Mouse (Mus musculus) CH12.LX (cell line): ENCODE results near the gene Fgfr2.

Experiments used
- CTCF ChIP-seq, 2 experiments: IDR thresholded peaks in 1 of 2; conservative IDR thresholded peaks in 1 of 2; 2 replicates each; pipeline ENCODE4 v1.5.1; 2011 to 2012; ENCODE audit warnings: low read depth in 2 of 2, low read length in 2 of 2, improper control_type of control experiment in 1 of 2, inconsistent platforms in 1 of 2, mild to moderate bottlenecking in 1 of 2, moderate library complexity in 1 of 2
- EP300 ChIP-seq: IDR thresholded peaks from 2 replicates; pipeline ENCODE4 v1.6.1; 2011; ENCODE audit warnings: low read length, improper control_type of control experiment
- ETS1 ChIP-seq: conservative IDR thresholded peaks from 2 replicates; pipeline ENCODE4 v1.6.1; 2012; ENCODE audit warnings: low read depth, mild to moderate bottlenecking, inconsistent platforms, low read length, improper control_type of control experiment, moderate library complexity
- KAT2A ChIP-seq: IDR thresholded peaks from 2 replicates; pipeline ENCODE4 v1.6.1; 2012; ENCODE audit warnings: low read length, improper control_type of control experiment, inconsistent platforms; ENCODE audit not compliant: insufficient replicate concordance
- MAZ ChIP-seq: IDR thresholded peaks from 2 replicates; pipeline ENCODE4 v1.6.1; 2012; ENCODE audit warnings: low read depth, mild to moderate bottlenecking, inconsistent platforms, low read length, improper control_type of control experiment, moderate library complexity
- MEF2A ChIP-seq: IDR thresholded peaks from 2 replicates; pipeline ENCODE4 v1.6.1; 2014; ENCODE audit warnings: low read depth, mild to moderate bottlenecking, inconsistent platforms, low read length, improper control_type of control experiment, borderline replicate concordance
- POLR2A ChIP-seq: IDR thresholded peaks from 2 replicates; pipeline ENCODE4 v1.6.1; 2011; ENCODE audit warnings: low read depth, mild to moderate bottlenecking, improper control_type of control experiment, low read length
- TBP ChIP-seq: conservative IDR thresholded peaks from 2 replicates; pipeline ENCODE4 v1.6.1; 2011; ENCODE audit warnings: low read depth, low read length, improper control_type of control experiment

DNA sequence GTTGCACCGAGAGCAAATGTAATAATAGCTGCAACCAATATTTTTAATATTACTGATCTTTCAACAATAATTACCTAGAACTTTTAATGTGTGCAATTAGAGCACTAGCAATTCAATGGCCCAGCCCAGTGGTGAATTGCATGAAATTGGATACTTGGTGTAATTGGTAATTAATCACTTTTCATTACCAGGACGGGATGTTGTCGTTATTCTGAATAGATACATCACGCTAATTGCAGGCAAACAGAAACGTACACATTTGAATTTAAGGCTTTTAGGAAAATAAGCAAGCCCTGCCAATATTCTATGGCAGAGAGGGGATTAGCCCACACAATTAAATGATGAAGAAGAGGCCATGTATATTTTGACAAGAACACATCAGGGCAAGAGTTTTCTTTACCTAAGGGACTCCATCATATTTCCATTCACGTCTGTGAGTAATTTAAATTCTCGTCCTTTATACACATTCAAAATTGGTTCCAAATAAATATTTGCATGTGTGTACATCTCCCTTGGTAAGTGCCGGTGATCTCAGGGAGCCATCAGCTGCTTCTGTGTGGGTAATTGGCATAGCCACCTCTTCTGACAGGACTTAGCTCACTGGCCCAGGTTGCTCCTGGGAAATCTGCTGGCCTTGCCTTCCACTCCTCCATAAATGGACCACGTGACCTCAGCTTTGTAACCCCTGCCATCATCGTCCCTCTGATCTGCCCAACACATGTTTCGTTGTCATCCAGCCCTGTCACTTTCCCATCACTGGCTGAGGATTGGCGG lies 1471.0 kb downstream of the Fgfr2 start:
- TF ChIP-seq CTCF (conservative IDR thresholded peaks at IDR 0.05 in 1 of 2, IDR thresholded peaks at IDR 0.05 in 1 of 2; ENCODE audit: low read depth in 2 of 2, low read length in 2 of 2) (no peak), MAZ (no peak), KAT2A (no peak), ETS1 (no peak), EP300 (no peak), TBP (no peak), POLR2A (no peak), MEF2A (no peak)
